Mouse (Mus musculus) left cerebral cortex, postnatal 14 days (tissue): Measurements from ENCODE around the gene Fasn. TPM values are rescaled to one million over a fixed set of nuclear protein-coding genes. Genes with fewer than 3 reads are reported as not detected.
"Not testable (repeated sequence)": the region's sequence is repeated elsewhere in the genome, so short reads cannot be mapped to it uniquely, and the experiment has no call there.

ENCODE experiments used
- DNase-seq, 2 experiments: peaks; one replicate each; pipeline ENCODE4 v3.0.0; 2021 to 2022; ENCODE audit warnings: low spot score in 2 of 2, mixed read lengths in 1 of 2
- intact Hi-C: fragments of 180-260 bp; cut with DNase I; formaldehyde crosslinking; loops from one replicate; pipeline ENCODE4 v1.15.1; 2025
- total RNA-seq, 2 experiments: library from RNA; stranded (reverse); gene quantifications; 2 replicates each; pipeline ENCODE4 v1.2.3; 2021

Gene Fasn
- total RNA-seq, 2 experiments from 2014 or later: 207 to 211 TPM

- intact Hi-C loops: no loop called here
- no peak for DNase-seq
Observed at GRCm38 (mm10) chr11:120804769-120805168, 19.6 kb downstream of the Fasn start.

- intact Hi-C loops: no loop called here
- no peak for DNase-seq
Observed at GRCm38 (mm10) chr11:120804274-120804673, 20.1 kb downstream of the Fasn start.

GRCm38 (mm10) chr11:120800061-120800904 lies 24.1 kb downstream of the Fasn start:
- intact Hi-C loops: loop anchor here (1.0 kb wide), 1 partner anchor 80 kb away; no protein-coding TSS in a partner anchor
- peak; percentile 87 to 90 for DNase-seq

GRCm38 (mm10) chr11:120799316-120799890 lies 24.9 kb downstream of the Fasn start:
- no peak for DNase-seq
- intact Hi-C loops: no loop called here

- intact Hi-C loops: no loop called here
- DNase-seq: no peak
Observed at GRCm38 (mm10) chr11:120798244-120798643, 26.1 kb downstream of the Fasn start.

GRCm38 (mm10) chr11:120796614-120796946 lies 27.8 kb downstream of the Fasn start:
- intact Hi-C loops: no loop called here
- DNase-seq: no peak

GRCm38 (mm10) chr11:120795756-120796613 lies 28.4 kb downstream of the Fasn start, which contains the start of gene Dus1l:
Gene Dus1l (minus strand): TSS chr11:120796403.
- intact Hi-C loops: no loop called here
- peak; percentile 96 to 99 for DNase-seq

GRCm38 (mm10) chr11:120792652-120793051 lies 31.7 kb downstream of the Fasn start:
- DNase-seq: no peak

GRCm38 (mm10) chr11:120789810-120790209 lies 34.5 kb downstream of the Fasn start:
- intact Hi-C loops: no loop called here

More at GRCm38 (mm10) chr11:120792652-120793051, 31.7 kb downstream of the Fasn start:
- intact Hi-C loops: no loop called here

GRCm38 (mm10) chr11:120789355-120789754 lies 35.0 kb downstream of the Fasn start:
- intact Hi-C loops: no loop called here
- DNase-seq: no peak

More at GRCm38 (mm10) chr11:120789810-120790209, 34.5 kb downstream of the Fasn start:
- DNase-seq: no peak

- intact Hi-C loops, DNase-seq: not testable (repeated sequence)
Observed at GRCm38 (mm10) chr11:120788460-120788859, 35.9 kb downstream of the Fasn start.

- DNase-seq: no peak
- intact Hi-C loops: no loop called here
Observed at GRCm38 (mm10) chr11:120785145-120785544, 39.2 kb downstream of the Fasn start.

GRCm38 (mm10) chr11:120784064-120784791 lies 40.1 kb downstream of the Fasn start, which contains the start of the genes Rfng and Gps1:
Gene Rfng (minus strand): TSS chr11:120784207.
Gene Gps1 (plus strand): TSS chr11:120784272.
- intact Hi-C loops: no loop called here
- DNase-seq: peak; percentile 64 to 82

GRCm38 (mm10) chr11:120783426-120784063 lies 40.8 kb downstream of the Fasn start:
- intact Hi-C loops: no loop called here
- no peak for DNase-seq

GRCm38 (mm10) chr11:120781361-120781760 lies 43.0 kb downstream of the Fasn start:
- DNase-seq, intact Hi-C loops: not testable (repeated sequence)

GRCm38 (mm10) chr11:120779876-120780275 lies 44.5 kb downstream of the Fasn start:
- no peak for DNase-seq
- intact Hi-C loops: loop anchor here (5.0 to 10.0 kb wide), 3 partner anchors 125 to 265 kb away; no protein-coding TSS in a partner anchor

- intact Hi-C loops: loop anchor here (5.0 to 10.0 kb wide), 3 partner anchors 122 to 262 kb away; no protein-coding TSS in a partner anchor
- DNase-seq: no peak
Observed at GRCm38 (mm10) chr11:120777123-120777522, 47.2 kb downstream of the Fasn start.

- DNase-seq: peak; percentile 93 to 97
- intact Hi-C loops: loop anchor here (1.0 to 10.0 kb wide), 4 partner anchors 56 to 261 kb away; no protein-coding TSS in a partner anchor
Observed at GRCm38 (mm10) chr11:120775774-120776469, 48.4 kb downstream of the Fasn start.
